Mouse (Mus musculus): ENCODE data around the gene Ptpn1.

Gene Ptpn1

DNA sequence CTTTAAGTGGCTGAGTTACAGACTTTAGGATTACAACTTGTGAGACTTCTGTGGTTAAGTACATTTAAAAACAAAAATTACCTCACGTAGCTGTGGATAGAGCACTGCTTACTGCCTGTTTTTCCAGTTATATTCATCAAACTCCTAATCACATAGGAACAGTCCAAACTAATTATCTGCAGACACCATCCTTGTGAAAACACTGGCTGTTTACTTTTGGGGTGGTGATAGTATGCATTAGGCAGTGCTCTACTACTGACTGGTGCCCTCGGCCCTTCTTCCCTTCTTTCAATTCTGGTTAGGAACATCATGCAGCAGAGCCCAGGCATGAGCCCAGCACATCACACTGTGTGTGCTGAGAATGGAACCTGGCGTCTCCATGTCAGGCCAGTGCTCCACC lies 15.4 kb downstream of the Ptpn1 start:
- 72% methylated on average over 3 of the region's 3 CpGs for WGBS

- 80% methylated on average over 6 of the region's 6 CpGs for WGBS
Observed at GRCm38 (mm10) chr2:167948047-167948446, 16.2 kb downstream of the Ptpn1 start.

DNA sequence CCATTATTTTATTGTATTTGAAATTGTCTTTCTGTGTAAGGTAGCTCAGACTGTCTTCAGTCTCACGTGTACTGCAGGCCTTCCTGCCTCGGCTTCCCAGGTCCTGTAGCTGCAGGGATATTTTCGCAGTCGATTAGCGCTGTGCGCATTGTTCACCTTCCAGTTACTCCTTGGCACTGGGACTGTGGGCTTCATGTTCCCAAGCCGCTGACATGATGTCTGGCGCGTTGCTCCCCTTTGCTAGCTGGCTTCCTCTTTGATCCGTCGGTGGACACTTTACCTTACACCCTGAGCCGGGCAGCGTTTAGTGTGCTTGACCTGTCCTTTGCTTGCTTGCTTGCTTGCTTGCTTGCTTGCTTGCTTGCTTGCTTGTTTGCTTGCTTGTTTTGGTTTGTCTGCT lies 16.7 kb downstream of the Ptpn1 start:
- WGBS = 68% methylated on average over 13 of the region's 13 CpGs

DNA sequence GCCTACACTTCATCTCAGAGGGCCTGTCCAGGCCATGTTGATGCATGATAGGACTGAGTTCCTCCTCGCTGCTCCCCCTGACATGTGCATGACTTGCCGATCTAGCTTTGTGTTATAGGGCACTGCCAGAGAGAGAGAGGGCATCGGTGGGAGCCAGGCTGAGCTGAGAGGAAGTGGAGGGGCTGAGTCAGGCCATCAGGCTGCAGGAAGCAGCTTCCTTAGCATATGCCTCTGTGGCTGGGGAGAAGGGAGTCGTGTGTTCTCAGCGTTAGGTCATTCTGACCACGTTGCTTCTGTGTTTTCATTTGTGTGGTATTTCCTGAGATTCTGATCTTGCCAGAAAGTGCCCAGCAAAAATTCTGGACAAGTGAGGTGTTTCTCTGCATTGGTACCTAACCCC lies 17.4 kb downstream of the Ptpn1 start:
- WGBS = 39% methylated on average over 6 of the region's 6 CpGs

DNA sequence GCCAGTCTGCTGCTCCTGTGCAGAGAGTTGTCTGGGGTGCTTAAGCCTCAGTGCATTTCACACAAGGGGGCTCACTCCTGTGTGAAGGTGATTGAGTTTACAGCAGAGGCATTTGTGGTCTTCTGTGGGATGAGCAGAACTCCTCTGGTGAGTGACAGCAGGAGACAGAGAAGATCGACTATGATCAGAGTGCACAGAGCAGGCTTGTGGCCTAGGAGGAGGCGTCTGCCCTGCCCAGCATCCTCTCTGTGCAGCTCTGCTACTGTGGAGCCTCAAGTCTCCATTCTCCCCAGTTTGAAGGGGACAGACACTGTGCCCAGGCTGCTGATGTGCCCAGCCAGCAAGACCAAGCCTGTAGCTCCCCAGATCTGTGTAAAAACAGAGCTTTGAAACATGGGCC lies 18.0 kb downstream of the Ptpn1 start:
- 57% methylated on average over 2 of the region's 2 CpGs for WGBS

DNA sequence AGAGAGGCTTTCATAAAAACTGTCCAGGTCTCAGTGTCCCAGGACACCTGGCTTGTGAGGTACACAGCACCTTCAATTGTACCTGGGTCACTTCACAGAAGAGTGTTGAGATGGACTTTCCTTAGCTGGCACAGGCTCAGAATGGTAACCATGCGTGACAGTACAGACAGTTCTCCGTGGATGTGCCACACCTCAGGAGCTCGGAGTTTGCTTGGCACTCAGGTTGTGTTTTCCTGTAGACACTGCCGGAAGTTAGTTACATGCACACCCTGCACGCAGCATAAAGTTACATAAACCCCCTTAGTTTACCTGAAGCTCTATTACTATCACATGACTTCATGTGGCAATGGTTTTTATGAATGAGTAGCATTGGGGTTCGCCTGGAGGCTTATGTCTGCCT lies 18.8 kb downstream of the Ptpn1 start:
- 67% methylated on average over 6 of the region's 6 CpGs for WGBS

GRCm38 (mm10) chr2:167951301-167952211 lies 19.7 kb downstream of the Ptpn1 start:
- WGBS = 66% methylated on average over 13 of the region's 13 CpGs

GRCm38 (mm10) chr2:167953819-167954218 lies 22.0 kb downstream of the Ptpn1 start:
- 91% methylated on average over 10 of the region's 10 CpGs for WGBS

GRCm38 (mm10) chr2:167954928-167955327 lies 23.1 kb downstream of the Ptpn1 start:
- 79% methylated on average over 7 of the region's 7 CpGs for WGBS

GRCm38 (mm10) chr2:167957539-167957938 lies 25.7 kb downstream of the Ptpn1 start:
- WGBS = 89% methylated on average over 1 of the region's 1 CpGs

DNA sequence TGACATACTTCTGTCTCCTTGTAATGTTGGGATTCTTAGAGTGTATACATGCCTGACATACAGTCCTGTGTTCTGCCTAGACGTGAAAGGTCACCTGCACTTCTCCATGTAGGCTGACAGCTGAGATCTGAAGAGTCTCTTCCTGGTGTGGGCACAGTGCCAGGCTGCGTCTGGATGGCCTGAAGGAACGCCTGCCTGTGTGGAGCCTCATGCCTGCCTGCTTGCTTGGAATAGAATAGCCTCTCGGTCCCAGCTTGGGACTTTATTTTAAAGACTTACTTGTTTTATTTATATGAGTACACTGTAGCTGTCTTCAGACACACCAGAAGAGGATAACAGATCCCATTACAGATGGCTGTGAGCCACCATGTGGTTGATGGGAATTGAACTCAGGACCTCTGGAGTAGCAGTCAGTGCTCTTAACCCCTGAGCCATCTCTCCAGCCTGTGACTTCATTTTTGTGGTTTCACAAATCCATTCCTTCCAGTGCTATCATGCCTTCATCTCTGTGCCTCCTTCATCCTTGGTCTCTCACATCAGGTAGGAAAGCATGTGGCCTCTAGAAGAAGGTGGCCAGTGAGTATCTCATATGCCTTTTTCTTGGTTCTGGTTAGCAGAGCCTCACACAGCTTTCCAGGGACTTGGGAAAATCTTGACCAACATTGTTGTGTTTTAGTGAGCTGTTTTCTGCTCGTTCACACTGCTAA lies 26.4 kb downstream of the Ptpn1 start:
- 32% methylated on average over 5 of the region's 5 CpGs for WGBS

GRCm38 (mm10) chr2:167958843-167959242 lies 27.0 kb downstream of the Ptpn1 start:
- WGBS = 25% methylated on average over 4 of the region's 4 CpGs

DNA sequence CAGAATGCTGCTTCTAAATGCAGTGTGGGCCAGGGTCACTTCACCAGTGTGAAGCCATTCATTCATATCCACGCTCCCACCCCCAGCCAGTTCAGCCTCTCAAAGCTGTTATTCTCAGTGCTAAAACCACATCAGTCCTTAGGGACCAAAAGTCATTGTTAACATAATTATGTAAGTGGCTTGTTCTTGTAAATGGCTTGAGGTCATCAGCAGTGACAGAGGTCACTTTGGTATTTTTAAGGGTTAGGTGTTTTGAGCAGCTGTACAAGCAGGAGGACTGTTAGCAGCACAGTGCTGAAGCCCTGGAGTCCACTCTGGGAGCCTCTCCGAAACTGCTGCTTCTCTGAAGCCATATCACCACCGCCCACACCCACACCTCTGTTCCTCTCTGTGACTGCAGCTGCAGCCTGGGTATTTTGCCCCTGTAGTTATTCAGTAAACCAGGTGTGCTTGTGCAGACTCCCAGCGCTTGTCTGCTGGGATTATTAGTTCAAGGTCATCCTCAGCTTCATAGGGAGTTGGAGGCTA lies 27.6 kb downstream of the Ptpn1 start:
- WGBS = 59% methylated on average over 4 of the region's 4 CpGs

DNA sequence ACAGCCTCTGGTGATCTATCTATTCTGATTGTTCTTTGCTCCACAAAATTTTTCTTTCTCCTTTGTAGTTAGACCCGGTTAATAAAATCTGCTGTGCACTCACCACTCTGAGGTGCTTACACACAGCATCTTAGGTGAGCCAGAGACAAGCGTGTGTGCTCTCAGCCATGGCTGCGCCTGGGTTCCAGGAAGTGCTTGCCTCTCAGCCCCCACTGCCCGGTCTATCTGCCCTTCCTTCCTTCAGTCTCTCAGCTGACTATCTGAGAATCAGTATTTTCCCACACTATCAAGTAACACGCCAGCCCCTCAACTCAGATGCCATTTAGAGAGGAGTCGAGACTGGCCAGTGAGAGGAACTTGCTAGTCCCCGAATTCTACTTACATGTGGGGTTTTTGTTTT lies 28.1 kb downstream of the Ptpn1 start:
- 78% methylated on average over 7 of the region's 7 CpGs for WGBS

DNA sequence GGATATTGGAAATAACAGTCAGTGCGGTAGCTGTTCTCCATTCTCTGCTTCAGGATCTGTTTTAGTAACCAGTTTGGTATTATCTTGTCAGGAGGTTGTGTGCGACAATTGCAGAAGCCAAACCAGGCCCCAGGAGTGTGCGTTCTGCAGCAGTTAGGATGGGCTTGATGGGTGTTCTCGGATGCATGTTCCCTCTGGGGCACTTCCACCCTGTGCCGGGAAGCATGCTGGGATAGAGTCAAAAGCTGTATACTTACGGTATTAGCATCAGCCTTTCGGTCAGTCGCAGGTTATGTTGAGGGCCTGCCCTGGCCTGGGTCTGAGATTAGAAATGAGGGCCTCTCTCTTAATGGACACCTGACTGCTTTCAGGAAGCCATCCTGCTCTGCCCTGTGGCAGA lies 28.7 kb downstream of the Ptpn1 start:
- 76% methylated on average over 8 of the region's 8 CpGs for WGBS

DNA sequence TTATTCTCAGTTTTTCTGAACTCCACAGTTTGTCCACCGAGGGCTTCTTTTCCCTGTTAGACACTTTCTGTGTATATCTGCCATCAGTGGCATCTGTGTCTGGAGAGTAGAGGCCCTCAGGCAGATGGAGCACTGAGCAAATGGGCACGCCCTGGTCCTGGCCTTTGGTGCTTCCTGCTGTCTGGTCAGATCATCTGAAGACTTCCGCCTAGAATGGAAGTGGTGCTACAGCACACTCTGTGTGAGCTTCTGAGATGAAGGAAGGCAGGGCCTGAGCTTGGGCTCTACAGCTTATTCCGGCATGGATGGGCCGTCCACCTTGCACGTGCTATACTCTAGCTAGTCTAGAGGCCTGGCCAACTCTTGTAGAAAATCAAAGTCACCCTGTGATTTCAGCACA lies 30.5 kb downstream of the Ptpn1 start:
- 84% methylated on average over 6 of the region's 6 CpGs for WGBS

DNA sequence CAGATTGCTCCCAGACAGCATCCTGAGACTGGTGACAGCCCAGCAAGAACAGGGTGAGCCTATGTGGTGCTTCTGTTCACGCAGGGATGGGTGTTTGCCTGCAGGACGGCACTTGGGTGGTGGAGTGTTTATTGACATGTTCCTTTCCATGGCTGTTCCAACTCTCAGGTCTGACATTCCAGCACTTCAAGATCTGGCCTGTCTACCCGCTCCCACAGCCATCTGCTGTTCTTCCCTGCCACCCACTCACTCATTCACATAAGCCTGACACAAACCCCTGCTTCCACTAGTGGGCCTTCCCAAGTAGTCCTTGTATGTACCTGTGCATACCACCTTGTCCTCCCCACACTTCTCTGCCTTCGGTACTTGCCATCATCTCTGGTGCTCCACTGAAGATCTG lies 31.3 kb downstream of the Ptpn1 start:
- 53% methylated on average over 4 of the region's 4 CpGs for WGBS

DNA sequence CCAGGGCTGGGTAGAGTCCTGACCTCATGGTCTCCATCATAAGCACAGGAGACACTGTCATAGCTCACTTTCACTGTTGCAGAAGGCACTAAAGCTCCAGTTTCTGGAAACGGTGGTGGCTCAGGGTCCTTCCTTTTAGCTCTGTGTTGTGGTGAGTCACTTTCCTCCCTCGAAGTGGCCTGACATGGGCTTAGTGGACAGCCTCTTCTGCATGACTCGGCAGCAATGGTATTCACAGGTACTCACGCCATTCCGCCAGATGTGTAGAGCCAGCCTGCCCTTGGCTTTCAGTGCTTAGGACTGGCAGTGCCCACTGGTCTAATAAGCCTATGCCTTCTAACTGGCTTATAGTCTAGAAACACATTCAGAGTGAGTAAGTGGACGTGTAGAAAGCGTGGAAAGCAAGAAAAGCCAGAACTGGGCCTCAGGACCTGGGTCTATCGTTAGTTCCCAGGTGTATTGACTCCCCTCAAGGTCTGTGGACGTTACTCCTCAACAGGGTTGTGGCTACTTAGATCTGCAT lies 32.0 kb downstream of the Ptpn1 start:
- WGBS = 87% methylated on average over 9 of the region's 9 CpGs

DNA sequence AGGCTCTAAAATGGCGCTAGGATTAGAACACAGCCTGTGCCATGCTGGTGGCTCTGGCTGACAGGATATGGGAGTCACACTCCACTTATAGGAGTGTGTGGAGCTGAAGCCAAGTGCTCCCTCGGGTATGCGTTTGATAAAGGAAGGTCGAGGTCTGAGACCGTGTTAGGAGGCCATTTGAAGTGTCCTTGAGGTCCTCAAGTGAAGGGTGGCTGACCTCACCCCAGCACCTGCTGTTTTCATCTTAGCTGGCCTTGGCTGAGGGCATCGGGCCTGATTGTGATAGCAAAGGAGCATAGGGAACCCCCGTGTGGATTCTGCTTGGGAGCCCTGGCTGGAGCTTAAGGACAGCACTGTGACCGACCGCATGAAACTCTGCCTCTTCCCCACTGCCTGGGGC lies 32.5 kb downstream of the Ptpn1 start:
- WGBS = 91% methylated on average over 9 of the region's 9 CpGs

- WGBS = 58% methylated on average over 3 of the region's 3 CpGs
Observed at GRCm38 (mm10) chr2:167965911-167966310, 34.1 kb downstream of the Ptpn1 start.

DNA sequence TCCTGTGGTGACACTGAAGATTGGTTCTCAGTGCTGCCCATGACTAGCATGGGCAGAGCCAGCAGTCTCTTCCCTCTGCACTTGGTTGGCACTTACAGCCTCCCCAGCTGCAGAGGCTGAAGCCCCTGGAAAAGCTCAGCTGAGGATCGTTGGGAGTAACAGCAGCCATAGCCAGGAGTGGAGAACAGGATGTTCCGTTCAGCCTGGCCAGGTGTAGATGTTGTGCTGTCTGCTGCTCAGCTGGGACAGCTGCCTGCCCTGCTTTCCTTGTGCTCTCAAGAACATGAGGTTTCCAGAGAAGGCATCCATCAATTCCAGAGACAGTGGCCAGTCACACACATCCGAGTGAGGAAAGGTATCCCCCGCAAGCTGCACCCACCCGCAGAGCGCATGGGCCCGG lies 36.6 kb downstream of the Ptpn1 start:
- WGBS = 89% methylated on average over 7 of the region's 7 CpGs

DNA sequence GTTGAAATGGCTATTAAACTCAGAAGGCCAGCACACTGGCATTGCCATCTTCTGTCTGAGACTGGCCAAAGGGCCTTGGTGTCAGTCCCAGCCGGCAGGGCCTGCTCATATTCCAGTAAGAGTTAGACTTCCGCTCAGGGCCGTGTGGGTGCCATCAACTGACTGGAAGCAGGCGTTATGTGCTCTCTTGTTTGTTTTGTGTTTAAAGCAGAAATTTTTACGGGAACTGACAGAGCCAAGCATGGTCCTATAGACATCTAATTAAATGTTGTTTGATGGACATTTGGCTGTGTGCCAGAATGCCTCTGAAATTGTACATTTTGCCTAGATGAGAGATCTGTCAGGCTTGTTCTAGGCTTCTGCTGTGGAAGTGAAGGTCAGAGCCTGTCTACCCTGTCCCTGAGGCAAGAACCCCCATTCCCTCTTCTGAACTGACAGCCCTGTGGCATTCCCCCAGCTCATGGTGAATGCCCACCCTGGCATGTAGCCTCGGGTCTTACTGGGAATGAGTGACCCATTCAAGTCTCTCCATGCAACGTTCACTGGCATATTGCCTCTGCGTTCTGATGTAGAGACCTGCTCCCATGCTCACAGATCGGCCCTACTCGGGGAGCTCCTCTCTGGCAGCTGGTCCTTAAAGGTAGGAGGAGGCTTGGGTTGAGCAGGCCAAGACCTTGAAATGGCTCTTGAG lies 38.1 kb downstream of the Ptpn1 start:
- 56% methylated on average over 10 of the region's 10 CpGs for WGBS
